Mouse (Mus musculus): ENCODE measurements around the gene Tpra1. TPM values are rescaled to one million over a fixed set of nuclear protein-coding genes. Genes with fewer than 3 reads are reported as not detected.

The Tpra1 gene
- polyA plus RNA-seq, 1 experiment, result 98.9 TPM

DNA sequence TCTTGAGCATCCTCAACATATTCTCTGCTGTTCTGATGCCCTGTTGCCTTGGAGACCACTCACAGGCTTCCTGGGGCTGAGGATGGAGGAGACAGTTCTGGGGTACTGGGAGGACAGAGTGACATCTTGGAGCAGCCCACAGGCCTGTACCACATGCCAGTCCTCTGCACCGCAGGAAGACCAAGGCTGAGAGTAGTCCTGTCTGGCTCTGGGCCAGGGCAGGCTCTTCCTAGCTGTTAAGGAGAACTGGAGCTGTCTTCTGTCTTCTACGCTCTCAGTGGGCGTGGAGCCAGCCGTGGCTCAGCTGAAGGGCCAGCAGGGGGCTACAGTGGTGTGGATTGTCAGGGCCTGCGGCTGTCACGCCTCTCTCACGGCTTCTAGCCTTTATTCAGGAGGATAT, 57.8 kb downstream of the Tpra1 start:
- Histone ChIP-seq H3K4me3 (ENCODE audit: insufficient read depth, low read length) (no peak overlapping the region), H3K4me1 (ENCODE audit: control insufficient read depth, insufficient read depth, low read length) (peaks cover 8% of the 10 kb centered on the region), H3K27ac (ENCODE audit: insufficient read depth, low read length) (no peak overlapping the region)
- TF ChIP-seq POLR2A (IDR thresholded peaks at IDR 0.05; ENCODE audit: extremely low read depth, insufficient read depth, low read length), result no peak
- 0 out of 2 replicates have a peak, but pooled peaks have one; percentile 20 for TF ChIP-seq CTCF (IDR thresholded peaks at IDR 0.05; ENCODE audit: extremely low read depth, insufficient read depth, low read length)

DNA sequence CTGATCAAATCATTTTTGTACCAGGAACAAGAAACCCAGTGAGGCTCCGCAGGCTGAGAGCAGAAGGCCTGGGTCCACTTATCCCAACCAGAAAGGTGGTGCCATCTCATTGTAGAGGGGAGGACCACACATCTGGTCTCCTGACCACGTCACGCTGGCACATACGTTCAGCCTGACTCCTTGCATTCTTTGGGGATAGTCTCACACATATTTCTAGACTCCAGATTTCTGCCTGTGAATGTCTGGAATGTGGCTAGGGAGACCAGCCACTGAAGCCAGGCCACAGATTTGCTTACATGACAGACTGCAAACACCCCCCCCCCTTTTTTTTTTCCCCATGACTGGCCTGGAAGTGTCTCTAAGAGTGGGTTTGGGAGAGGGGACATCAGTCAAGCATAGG, 58.9 kb downstream of the Tpra1 start:
- no peak overlapping the region for H3K27ac ChIP-seq (ENCODE audit: insufficient read depth, low read length)
- H3K4me1 ChIP-seq (ENCODE audit: control insufficient read depth, insufficient read depth, low read length), result peaks cover 10% of the 10 kb centered on the region
- TF ChIP-seq POLR2A (IDR thresholded peaks at IDR 0.05; ENCODE audit: extremely low read depth, insufficient read depth, low read length), result no peak
- TF ChIP-seq CTCF (IDR thresholded peaks at IDR 0.05; ENCODE audit: extremely low read depth, insufficient read depth, low read length), result no peak
- H3K4me3 ChIP-seq (ENCODE audit: insufficient read depth, low read length), result no peak overlapping the region

Other genes with a start within 250 kb of the Tpra1 start
- gene Mgll, start 177.8 kb upstream of the Tpra1 start, polyA plus RNA-seq (2012; rRNA removed), result 220 TPM in 2 replicates
- 88.0 and 90.6 TPM in 2 replicates for gene Abtb1, start 60.3 kb upstream of the Tpra1 start, polyA plus RNA-seq (2012; rRNA removed)
- gene Podxl2, start 27.2 kb upstream of the Tpra1 start, polyA plus RNA-seq (2012; rRNA removed), result 381 and 408 TPM in 2 replicates
- gene Mcm2, start 3.5 kb upstream of the Tpra1 start, polyA plus RNA-seq (2012; rRNA removed), result 4.4 TPM in 2 replicates